Mouse (Mus musculus): ENCODE measurements around the gene Ccnd1.

Gene Ccnd1

DNA sequence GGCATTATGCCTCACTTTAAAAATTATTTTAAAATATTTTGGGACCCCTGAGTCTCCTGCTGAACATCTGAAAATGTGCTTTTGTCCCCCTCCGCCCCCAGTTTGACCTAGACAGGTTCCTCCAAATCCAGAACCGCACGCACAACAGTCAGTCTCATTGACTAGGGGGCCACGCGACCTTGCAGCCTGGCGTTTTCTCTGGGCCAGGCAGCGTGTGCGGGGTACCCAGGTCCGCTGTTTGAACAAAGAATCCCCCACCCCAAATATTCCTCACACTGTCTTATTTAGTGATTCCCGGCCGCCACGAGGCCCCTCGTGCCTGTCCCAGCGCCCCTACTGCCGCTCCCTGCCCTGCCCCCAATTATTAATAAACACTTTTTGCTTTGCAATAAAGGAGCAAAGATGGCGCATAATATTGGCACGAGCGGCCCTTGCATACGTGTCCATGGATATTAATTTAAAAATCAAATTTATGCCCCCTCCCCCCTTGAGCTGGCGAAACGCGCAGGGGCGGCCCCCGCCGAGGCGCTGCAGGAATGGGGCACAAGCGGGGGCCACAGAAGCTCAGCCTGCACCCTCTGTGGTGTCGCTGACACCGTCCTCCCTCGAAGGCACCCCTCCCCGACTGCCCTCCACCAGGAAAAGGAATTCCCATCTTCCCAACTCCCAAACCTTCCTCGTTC, 923 bp downstream of the Ccnd1 start:
- DNase-seq: no peak

DNA sequence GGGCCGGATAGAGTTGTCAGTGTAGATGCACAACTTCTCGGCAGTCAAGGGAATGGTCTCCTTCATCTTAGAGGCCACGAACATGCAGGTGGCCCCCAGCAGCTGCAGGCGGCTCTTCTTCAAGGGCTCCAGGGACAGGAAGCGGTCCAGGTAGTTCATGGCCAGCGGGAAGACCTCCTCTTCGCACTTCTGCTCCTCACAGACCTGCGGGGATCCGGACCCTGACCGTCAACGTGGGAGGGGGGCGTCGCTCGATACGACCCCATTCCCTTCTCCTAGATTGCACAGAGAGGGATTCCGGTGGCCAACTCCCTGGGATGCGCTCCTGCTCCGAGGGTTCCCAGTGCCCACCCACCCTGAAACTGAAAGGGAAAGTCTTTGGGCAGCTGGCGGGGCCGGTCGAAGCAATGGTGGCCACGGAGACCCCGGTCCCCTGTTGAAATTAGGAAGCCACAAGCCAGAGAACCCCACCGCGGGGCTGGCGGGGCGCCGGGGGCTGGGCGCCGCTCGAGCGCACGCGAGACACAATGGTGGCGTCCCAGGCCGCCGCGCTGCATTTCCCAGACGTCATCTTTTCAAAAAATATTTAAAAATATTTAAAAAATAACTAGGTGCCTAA, 1.7 kb downstream of the Ccnd1 start:
- DNase-seq: no peak

DNA sequence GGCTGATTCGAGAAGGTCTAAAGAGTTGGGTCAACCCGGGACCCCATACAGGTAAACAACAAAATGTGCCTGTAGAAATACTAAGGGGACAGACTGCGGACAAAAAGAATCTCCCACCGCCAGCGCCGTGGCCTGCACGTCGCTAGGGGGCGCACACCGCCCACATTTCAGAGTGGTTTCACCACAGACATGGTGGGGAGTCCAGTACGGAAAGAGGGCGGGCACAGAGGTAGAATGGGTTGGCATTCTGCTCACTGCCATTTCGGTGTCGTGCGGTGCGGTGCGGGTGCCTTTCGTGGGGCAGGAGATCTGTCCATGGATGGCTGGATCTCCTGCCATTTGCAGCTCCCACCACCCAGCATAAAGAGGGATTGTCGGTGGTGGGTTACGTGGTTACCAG, 2.2 kb downstream of the Ccnd1 start:
- DNase-seq: peak; percentile 80 to 85

DNA sequence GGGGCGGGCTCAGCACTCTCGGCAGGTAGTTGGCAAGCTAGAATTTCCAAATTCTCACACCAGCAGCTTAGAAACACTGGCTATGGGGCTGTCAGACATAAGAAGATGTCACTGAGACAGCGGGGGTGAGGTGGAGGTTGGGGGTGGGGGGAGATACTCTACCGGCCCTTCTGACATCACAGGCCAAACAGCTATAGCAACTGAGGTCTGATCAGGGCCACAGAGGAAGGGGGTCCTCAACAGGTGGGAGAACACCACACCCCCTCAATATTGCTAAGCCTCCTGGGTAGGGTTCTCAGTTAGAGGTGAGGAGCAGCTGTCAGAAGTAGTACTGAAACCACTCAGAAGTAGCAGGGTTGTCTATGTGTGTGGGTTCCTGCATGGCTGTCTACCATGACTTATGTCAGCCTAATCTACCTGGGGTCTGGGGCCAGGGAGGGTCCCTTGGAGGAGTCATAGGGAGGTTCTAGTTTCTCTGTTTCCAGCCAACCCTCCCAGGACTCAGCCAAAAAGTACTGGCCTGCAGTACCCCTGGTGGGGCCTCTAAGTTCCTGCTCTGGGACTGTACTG, 3.3 kb downstream of the Ccnd1 start:
- DNase-seq: no peak

DNA sequence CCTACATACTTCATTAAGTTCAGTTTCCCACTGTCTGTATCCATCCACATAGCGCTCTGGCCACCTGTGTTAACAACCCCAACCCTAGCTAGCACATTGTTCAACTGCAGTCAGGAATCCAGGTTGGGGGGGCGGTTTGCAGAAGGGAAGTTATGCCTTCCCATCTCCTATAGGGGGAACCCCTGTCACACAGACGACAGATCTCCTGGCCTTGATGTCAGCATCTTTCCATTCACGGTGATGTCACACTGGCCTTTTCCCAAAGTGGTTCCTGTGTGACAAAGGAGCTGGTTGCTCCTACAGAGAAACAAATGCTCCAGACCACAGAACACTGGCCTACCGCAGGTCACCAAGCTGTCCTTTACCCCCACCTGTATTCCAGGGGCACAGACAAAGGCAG, 4.2 kb downstream of the Ccnd1 start:
- no peak for DNase-seq

DNA sequence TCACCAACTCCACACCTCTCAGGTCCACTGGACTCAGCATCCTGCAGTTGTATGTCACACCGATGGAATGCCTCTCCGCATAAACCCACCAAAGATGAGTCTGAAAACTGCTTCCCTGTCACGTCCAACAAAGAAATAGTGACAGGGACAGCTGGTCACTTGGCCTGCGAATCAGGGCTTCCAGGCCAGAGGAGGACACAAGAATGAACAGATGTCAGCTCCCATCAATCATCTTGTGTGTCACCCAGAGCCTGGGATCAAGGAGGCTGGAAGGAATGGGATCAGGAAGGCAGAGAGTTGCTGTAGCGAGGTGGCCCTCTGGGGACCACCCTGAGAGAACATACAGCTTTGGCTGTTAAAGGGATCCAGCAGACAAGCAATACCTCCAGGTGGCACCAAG, 4.8 kb downstream of the Ccnd1 start:
- DNase-seq: no peak

DNA sequence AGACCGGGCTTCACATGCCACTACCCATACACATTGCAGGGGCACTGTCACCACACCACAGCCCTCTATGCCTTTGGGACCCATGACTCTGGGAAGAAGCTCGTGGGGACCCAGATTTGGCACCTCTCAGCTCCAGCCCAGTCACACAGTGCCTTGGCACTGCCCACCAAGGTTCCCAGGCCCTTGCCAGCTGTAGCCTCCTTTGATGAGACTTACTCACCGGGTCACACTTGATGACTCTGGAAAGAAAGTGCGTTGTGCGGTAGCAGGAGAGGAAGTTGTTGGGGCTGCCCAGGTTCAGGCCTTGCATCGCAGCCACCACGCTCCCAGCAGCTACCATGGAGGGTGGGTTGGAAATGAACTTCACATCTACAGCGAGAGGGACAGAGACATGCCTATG, 5.9 kb downstream of the Ccnd1 start:
- DNase-seq: no peak

DNA sequence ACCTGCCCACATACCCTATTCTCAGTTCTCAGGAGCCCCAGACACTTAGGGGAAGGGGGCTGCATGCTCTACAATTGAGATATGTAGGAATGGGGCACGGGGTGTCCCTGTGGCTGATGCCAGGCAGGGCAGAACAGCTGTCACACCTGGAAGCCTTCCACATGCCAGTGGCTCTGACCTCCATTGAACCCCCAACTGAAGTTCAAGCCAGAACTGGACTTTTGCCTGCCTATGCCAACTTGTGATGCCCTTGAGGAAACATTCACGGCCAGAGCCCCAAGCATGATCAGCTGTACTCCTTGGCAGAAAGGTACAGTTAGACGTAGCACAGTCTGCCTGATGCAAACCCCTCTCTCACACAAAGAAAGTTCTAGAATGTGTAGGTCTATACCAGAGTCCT, 6.4 kb downstream of the Ccnd1 start:
- no peak for DNase-seq

DNA sequence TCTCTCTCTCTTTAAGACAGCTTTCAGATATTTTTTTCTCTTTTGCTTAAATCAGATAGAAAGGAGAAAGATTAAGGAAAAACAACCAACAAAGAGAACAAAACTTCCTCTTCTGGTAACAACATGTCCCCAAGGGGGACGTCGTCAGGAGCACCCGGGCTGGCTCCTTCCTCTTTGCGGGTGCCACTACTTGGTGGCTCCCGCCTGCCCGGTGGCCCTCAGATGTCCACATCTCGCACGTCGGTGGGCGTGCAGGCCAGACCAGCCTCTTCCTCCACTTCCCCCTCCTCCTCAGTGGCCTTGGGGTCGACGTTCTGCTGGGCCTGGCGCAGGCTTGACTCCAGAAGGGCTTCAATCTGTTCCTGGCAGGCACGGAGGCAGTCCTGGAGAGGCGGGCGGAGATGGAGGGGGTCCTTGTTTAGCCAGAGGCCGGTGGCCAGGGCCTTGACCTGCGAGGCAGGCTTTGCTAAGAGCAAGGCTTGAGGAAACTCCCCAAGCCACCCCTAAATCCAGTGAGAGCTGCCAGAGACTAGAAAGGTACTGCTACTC, 7.3 kb downstream of the Ccnd1 start:
- no peak for DNase-seq

DNA sequence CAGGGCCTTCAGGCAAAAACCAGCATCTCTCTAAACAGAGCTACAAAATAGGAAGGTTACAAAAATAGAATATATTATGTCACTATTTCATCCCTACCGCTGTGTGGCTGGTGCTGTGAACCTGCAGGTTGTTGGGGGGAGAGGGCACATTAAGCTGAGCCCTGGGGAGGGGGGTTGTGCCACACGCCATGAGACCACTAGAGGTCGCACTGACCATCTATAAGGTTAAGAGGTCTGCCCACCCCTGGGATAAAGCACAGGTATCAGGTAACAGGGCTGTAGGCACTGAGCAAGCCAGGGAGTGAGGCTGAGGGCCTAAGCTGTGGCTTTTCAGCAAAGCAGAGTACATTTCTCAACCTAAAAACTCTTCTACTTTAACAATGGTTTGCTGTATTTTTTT, 7.9 kb downstream of the Ccnd1 start:
- DNase-seq: peak; percentile 58 to 59

DNA sequence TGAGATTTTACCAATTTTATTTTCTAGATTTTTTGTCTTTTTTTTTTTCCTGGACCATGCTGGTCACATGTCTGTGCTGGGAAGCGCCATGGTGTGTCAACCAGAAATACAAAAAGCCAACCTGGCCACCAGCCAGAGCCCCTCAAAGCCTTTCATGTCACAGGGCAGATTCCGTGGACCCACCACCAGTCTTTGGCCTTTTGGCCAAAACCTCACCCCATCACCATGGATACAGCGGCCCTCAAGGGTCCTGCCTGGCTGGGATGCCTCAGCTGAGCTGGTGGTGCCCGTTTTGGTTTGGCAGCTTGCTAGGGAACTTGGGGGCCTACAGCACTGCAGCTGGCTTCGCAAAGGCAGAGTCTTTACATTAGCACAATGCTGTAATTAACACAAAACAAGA, 9.8 kb downstream of the Ccnd1 start:
- no peak for DNase-seq

DNA sequence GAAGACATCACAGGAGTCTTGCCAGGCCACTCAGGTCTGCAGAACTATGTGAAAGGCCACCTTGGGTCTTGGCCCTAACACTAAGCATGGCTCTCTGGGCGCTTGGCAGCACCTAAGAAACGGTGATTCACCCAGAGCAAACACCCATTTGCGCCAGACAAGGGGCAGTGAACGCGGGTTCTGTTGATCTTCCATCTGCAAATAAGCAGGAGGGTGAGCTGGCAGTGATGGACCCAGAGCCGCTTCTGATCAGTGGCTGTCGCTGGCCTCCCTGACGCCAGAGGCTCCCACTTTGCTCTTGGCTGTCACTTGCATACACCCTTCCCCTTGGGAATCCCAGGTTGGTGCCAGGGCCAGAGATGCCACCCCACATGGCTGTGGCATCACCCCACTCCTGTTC, 10.2 kb downstream of the Ccnd1 start:
- DNase-seq: no peak

DNA sequence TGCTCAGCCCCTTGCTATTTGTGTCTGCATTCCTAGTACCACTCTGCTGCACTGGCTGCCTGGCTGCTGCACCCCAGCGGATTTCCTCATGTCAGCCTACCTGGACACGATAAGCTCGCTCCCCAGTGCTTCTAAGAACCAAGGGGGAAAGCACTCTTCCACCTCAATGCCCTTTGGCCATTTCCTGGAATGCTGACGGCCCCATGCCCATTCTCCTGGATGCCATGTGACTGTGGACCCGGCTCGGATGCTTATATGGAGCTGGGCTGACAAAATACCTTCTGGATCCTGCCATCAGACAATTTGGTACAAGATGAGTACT, 10.9 kb downstream of the Ccnd1 start:
- DNase-seq: no peak

DNA sequence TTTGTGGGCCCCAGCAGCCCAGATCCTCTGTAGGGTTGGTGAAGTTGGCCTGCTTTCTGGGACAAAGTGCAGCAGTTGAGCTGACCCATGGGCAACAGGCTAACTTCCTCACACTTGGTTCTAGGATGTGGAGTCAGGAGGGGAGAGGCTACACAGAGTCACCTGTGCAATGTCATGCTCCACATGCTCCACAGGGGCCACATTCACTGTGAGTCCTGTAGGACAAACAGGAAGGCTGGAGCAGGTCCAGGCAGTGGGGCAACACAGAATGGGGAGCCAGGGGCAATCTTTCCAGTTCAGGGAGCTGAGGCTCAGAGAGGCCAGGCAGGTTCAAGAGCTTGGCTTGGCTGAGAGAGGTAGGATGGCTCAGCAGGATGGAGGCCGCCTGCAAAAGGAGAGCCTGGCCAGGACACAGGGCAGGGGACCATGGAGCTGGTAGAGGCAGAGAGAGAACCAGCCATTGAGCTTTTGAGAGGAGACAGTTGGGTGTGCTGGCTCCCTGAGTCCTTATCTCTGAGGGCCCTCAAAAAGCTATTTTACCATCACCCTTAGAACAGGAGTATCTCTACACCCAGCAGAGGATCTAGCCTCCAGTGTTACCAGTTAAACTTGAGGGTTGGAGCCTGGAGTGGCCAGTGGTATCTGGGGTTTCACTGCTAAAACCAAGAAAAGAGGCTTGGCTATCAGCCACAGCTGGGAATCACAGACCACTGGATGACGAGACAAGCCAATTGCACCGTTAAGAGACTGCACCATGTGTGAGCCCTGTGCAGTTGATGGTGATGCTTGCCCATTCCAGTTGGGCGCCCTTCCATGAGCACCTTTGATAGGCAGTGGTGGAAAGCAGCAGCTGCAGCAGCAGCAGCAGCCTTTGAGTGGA, 11.5 kb downstream of the Ccnd1 start:
- DNase-seq: no peak

DNA sequence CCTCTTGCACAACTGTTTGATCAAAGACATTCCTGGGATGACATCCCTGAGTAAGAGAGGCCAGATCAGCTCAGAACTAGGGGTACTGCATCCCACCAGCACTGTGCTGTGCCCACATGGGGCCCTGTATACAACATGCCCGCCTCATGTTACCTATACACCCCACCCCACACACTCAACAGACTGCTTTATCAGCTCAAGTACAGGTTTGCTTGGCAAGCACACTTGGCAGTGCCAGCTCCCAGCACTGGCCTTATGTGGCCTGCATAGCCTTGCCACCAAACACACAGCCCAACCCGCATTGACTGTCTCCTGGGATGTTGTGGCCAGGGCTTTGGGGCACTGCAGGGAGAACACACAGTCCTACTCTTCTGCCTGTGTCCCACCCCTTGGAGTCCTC, 12.1 kb downstream of the Ccnd1 start:
- no peak for DNase-seq

DNA sequence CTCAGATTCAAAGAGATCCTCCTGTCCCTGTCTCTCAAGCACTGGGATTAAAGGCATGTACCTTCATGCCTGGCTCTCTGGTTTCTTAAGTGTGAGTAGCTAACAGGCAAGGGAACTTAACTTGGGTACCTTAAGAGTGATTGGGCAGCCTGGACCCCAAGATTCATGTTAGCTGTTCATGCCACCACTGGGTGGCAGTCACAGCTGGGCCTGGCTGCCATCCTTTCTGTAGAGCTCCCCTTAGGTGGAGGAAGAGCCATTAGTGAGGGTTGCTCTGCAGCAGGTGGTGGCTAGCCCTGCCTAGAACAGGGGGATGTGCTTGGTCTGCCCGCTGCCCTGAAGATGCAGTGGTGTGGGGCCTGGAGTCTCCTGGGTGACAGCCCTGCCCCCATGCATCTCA, 20.9 kb downstream of the Ccnd1 start:
- no peak for DNase-seq

DNA sequence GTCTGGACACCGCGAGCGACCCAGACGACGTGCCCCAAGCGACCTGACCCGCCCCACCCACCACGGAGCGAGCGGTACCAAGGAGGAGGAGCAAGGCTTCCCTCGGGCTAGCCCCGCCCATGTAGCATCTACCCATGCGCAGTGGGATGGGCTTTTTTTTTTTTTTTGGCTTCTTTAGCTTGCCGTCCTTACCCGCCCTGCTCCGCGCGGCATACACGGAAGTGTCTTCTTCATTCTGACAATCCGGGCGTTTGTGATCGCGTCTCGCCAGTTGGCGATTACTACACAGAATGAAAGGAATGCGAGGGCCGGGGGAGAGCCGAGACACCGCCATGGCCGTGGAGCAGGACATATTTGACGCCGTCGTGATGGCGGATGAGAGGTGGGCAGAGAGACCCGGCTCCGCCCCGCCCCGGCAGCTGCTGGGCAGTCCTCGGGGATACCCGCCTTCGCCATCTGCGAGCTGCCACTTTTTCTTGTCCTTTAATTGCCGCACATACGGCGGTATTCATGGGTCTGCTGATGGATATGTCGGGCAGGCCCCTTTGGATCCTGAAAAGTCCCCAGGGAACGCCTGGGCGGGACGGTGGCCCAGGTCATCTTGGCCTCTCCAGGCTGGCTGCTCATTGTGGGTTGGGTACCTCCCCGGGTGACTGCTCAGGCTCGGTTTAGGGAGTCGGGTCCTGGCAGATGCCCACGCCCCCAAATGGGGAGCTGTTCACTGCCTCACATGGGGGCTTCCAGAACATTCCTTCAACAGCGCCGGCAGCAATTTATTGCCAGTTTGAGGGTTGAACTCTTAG, 24.6 kb downstream of the Ccnd1 start, which contains the start of gene LTO1:
Gene LTO1 (plus strand): TSS at position 153 of the 803 bp plus-strand sequence.
- peak; percentile 91 to 92 for DNase-seq

DNA sequence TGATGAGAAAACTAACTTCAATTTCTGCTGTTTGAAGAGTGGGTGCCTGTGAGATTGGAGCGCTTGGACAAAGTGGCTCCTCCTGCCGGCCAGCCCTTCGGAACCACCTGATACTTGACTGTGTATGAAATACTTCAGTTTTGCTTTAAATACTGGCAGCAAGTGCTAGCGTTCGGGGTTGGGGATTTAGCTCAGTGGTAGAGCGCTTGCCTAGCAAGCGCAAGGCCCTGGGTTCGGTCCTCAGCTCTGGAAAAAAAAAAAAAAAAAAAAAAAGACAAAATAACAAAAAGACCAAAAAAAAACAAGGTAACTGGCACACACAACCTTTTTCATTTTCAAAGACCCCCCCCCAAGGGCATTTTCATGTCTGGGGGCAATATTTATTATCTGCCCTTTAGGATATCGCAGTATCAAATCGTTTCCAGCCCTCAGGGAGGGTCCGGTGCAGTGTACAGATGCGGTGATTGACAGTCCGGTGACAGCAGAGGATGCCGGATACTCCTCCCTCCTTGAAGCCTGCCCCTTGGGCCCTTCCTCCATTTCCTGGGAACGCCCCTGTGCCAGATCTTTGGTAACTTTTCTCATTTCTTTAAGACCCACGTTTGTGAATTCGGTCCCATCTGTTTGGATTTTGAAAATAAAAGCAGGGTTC, 25.3 kb downstream of the Ccnd1 start:
- DNase-seq: no peak

DNA sequence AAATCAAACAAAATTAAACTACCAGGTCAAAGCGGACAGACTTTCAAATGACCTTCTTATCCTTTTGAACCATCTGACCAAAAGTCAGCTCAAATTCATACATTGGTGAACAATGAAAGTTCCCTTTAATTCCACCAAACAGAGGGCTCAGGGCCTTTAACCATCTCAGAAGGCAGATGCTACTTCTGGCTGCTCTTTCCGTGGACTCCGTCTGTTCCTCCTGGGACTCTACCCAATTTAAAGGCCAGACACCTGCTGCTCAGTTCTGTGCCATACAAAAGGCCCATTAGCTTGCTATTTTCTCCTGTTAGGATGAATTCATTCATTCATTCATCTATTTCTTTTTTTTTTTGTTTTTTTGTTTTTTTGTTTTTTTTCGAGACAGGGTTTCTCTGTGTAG, 26.8 kb downstream of the Ccnd1 start:
- no peak for DNase-seq

DNA sequence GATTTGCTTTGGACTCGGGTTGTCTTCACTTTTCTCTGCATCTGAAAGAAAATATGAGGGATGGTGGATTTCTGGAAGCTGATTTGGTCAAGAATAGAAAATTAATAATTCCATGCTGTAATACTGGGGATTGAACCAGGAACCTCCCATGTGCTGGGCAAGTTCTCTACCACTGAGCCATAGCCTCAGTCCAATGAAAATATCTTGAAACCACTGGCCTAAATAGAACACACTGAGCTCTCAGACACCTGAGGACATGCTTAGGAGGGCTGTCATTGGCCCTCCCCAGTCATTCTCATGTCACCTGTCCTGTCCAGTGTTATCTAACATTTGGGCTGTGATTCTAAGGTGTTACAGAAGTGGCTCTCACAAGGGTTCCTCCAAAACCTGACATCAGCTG, 28.6 kb downstream of the Ccnd1 start:
- DNase-seq: no peak

DNA sequence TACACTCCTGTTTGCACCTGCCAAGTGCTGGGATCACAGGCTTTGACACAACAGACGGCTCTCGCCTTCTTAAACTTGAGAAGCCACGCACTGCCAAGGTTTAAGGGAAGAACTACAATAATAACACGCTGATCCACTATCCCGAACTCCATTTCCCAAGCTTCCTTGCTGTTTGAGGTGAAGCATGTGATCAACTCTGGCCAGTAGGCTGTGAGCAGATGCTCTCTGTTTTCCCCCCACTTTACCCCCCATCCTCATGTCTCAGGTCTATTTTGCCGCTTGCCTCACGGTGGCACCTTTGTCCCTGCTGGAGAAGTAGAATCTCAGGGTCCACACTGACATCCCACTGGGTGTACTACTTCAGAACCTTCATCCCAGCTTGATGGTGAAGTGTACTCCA, 31.0 kb downstream of the Ccnd1 start:
- DNase-seq: no peak

DNA sequence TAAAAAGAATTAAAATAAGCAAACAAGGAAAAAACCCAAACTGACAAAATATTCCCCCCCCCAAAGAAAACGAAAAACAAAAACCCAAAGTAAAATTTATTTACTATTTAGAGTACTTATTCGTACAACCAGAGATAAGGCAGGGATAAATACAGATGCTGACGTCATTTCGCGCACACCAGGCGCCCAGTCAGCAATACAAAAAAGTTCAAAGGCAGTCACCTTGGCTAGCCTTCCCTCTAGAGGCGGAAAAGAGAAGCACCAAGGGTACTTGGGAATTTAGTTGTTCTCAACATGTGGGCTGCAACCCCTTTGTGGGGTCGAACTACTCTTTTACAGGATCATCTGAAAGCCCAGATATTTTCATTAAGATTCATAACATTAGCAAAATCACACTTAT, 31.9 kb downstream of the Ccnd1 start:
- DNase-seq: no peak
